Mouse (Mus musculus) erythroblast, embryonic 14.5 days (primary cell): ENCODE results near the gene Hoxb7.

ENCODE experiments used
- GATA1 ChIP-seq: IDR thresholded peaks from 2 replicates; pipeline ENCODE4 v1.6.1; 2012; ENCODE audit warnings: low read length, inconsistent platforms, mixed read lengths
- TAL1 ChIP-seq: IDR thresholded peaks from 3 replicates; pipeline ENCODE4 v1.6.1; 2012; ENCODE audit warnings: low read length, inconsistent platforms, mixed read lengths

DNA sequence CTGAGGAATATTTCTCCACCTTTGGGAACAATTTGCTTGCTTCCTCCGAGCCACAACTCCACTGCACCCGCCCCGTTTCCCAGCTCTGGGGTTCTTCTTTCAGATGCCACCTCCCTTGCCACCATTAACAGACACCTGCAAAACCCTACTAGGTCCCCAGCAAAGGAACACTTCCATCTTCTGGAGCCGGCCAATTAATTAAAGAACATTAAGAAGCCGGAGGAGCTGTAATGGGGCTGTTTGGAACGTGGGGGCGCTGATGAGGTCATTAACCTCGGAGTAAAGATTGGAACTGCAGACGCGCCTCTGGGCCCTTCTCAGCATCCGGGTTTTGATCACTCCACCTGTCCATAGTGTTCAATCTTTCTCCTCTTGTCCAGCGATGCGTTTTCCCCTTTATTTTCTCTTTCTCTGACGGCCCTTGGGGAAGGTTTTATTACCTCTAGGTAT is 30.4 kb upstream of the Hoxb7 start:
- TF ChIP-seq TAL1, result no peak
- no peak for TF ChIP-seq GATA1
